Mouse (Mus musculus) lung, postnatal 10 days (tissue): Measurements from ENCODE around the gene Gm14569.
A peak's percentile ranks its signal among the peaks of the same experiment; 100 is the strongest.

Source experiments
- DNase-seq: peaks from one replicate; pipeline ENCODE4 v3.0.0; 2021

Gene Gm14569

DNA sequence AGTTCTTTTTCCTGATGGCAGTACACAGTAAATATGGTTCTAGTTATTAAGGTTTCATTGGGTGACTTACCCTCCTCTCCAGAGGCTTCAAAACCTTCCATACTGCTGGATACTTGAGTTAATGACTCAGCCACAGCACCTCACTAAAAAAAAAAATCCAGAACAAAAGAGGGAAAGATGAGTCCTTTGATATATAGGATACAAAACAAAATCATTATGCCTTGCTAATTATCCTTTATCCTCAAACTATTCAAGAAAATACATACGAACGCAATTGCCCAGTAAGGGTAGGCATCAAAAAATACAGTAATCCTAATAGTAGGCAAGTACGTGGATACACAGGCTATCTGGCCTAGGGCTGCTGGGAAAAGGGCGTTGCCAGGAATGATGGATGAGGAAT is at the start of gene Gm14569:
Gene Gm14569, minus strand, starts transcription at position 101 of the 400 bp plus-strand sequence.
- no peak for DNase-seq

DNA sequence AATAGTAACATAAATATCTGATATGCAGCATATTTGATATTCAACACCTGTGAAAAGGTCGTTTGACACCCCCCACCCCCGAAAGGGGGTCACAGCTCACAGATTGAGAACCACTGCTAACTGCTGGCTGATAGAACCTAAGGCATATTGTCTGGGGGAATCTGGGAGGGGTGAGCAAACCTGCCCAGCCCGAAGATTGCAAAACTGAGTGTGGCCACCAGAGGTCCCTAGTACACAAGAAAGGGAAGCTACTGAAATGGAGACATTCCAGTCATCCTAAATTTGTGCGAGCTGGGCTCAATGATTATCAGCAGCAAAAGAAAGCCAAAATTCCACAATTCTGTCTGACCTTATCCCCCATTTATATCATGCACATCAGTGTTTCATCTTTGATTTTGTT is 42.9 kb upstream of the Gm14569 start:
- peak; percentile 82 for DNase-seq

DNA sequence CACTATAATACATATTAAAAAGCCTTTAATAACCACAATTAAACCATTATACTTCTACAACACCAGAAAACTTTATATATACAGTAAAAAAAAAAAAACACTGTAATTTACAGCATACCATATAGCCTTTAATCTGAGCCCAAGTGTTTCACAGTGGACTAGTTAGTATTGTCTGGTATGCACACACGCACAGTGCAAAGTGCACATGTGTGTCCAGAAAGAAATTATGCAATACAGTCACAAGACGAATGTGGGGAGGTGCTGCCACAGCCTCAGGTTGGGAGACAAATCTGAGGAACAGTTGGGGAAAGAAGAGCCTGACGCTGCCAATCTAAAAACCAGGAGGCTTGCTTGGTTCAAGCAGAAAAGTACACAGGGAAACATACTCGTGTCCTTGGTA is 42.1 kb upstream of the Gm14569 start:
- DNase-seq: no peak

DNA sequence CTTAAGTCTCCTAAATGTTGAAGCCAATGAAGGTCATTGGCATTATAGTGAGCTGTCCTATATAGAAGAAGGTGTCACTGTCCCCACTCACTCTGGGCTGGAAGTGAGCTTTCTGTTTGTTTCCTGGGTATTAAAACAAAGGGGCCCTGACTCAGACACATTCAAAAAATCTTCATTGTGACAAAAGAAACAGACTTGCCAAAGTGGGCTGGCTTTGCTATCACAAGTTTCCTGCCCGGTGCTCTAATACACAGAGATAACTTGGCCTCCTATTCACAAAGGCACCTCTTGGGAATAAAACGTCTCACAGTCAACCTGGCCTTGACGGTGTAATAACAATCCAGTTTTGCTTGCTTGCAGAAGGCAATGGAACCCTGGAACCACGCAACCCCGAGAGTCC is 38.6 kb upstream of the Gm14569 start:
- DNase-seq: no peak

DNA sequence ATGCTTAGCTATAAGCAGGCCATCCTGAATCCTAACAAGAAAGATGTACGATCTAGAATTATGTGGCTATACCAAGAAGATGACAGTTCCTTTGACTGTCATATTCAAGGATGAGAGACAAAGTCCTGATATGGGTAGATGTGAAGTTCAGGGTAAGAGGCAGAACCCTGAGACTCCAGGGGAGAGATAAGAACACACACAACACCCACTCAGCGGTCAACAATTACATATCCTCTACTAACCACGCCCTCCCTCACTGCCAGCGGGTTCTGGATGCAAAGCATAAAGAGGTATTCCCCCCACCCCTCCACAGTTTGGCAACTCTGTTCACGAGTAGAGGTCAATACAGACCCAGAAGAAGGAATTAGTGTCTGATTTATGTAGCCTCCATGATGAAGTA is 32.1 kb upstream of the Gm14569 start:
- DNase-seq: no peak

DNA sequence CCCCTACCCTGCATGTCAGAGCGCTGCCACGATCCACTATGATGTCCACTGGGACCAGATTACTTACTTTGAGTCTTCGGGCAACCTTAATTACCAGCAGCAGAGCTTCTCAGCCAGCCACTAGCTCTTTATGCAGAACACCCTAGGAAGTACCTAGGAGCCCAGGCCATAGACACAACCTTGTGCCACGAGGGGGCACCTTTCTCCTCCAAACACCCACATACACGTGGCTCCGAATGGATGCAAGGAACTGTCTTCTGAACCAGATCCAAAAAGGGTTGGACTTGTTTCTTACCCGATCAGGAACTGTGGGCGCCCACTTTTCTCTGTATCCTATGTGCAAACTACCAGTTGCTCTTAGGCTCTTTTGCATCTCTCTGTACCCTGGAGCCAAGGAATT is 22.1 kb upstream of the Gm14569 start:
- no peak for DNase-seq

DNA sequence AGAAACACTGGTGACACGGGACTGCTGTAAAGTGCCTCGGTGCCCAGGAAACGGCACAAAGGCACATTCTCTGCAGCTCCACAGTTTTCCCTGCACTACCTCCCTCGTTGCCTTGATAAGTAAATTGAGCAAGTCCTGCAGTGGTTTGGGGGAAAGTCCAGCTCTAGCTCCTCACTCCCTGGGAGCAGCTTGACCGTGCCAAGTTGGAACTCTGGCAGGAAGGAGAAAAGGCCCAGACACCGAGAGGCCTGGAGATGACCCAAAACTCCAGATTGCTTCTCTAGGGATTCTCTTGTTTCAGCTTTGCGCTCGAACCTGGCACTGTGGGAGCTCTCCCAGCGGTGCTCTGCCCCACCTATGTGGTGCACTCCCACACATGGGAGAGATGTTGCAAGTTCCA is 21.6 kb upstream of the Gm14569 start:
- peak; percentile 12 for DNase-seq

DNA sequence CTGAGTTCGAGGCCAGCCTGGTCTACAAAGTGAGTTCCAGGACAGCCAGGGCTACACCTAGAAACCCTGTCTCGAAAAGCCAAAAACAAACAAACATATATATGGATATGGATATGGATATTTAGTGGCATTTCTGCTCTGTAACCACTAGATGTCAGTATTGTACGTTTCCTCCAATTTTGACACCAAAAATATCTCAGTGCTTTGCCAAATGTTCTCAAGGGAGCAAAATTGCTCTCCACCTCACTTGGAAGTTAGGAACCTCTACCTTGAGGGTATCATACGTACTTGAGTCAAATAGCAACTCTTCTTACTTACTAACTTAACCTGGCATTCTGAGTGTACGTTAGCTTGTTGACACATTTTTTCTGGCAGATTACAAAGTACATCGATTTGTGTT is 15.2 kb upstream of the Gm14569 start:
- no peak for DNase-seq

DNA sequence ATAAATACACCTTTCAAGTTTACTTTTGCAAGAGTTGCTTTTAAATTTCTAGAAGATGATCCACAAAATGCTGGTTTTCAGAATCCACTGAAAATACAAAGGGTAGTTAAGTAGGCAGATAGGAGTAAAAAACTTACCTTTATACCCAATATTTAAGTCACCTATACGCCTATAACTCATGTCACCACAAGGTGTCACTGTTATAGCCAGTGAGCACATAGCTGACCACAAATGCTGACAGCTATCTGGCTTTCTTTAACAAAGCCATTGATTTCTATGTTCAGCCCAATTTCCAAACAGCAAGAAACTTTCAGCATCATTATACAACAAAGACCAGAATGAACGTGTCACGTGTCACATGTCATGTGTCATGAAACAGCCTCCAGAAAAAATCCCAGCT is 2.1 kb downstream of the Gm14569 start:
- DNase-seq: no peak

DNA sequence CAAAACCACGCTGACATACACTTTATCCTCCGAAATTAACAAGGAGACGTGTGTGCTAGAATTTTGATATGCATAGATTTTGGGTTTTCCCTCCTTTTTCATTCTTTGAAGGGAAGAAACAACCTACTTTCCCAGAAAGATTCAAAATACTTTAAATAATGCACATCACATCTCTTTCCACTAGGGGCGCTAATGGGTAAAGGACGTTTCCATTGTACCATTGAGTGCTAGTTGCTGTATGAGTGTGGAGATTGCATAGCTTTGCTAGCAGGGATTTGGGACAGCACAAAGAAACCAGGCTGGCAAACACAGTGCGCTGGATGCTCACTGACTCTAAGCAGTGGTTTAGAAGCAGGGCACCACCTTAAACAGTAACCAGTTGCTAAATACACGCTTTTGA is 3.6 kb downstream of the Gm14569 start:
- DNase-seq: no peak

DNA sequence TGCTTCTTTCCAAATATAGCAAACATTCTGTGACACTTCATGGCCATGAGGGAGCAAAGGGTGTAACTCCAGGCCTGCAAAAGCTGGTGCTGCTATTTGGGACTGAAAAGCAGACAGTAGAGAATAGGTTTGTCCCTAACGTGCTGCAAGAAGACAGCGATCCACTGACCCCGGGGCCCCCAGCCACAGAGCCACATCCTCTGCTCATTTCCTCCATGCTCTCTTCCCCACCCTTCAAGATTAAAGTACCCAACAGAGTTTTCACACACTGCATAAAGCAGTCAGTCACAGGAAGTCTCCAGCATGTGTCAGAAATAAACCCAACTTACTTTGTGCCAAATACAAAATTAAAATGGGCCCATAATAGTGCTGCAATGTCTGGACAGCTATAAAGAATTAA is 16.8 kb downstream of the Gm14569 start:
- DNase-seq: no peak

DNA sequence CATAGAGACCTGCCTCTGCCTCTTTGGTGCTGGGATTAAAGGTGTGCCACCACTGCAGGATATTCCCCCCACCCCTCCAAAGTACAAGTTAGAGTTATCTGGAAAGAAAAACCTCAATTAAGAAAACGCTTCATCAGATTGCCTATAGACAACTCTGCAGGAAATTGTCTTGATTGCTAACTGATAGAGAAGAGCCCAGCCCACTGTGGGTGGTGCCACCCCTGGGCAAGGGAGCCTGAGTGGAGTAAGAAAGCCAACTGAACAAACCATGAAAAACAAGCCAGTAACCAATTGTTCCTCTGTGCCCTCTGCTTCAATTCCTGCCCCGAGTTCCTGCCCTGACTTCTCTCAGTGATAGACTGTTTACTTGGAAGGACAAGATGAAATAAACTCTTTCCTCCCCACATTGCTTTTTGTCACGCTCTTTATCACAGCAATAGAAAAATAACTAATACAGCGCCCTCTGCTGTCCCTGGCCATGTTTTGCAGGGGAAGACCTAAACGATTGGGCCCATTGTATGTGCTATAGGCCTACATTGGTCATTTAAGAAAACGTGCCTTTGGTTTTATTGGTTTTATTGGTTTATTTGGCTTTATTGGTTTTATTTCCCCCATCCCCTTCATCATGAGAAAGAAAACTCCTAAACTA is 17.4 kb downstream of the Gm14569 start:
- no peak for DNase-seq

DNA sequence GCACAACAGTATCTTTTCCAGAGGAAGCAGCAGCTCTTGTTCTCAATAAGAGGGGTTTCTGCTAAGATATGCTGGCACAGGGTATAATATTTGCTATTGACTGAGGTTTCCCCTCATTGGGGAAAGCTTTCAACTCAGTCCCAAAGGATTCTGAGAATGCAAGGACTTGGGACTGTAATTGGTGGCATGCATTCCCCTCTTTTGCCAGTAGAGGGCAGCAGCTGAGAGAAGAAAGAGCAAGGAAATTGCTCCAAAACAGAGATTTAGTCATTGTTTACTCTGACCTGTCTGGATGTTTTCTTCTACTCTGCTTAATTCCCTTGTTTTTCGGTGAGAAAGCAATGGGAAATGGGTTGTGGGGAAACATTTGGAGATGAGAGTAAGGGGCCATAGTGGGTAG is 35.6 kb downstream of the Gm14569 start:
- peak; percentile 10 for DNase-seq

DNA sequence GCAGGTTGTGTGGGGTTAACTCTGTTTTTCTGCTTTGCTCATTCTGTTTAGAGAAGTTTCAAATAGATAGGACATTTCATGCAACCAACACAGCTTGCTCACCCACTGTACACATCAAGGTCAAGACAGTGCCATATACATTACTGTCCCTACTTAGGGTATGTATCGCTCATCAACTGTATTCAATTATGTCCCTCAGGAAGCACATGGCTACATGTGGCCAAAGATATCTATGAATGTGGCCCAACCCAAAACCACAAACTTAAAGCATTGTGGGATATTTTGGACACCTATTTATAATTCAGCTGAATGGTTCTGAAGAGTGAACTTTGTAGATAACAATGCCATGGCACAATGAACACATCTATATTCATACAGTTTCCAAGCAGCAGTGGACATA is 53.7 kb downstream of the Gm14569 start:
- DNase-seq: no peak

DNA sequence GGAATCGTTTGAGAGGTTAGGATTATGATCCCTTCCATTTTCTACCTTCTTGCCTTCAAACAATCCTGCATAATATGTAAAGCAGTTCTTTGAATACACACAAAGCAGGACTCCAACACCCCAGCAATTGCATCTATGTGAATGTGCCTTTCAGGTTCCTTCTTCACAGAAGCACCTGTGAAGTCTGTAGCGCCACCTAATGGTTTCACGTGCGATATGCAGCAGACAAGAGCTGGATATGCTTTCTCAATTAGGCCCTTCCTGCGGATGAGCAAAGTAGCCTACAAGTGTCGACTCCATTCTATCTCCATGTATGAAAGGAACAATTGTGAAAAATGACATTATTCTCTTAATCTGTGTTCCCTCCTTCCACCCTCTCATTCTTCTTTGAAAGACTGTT is 56.6 kb downstream of the Gm14569 start:
- no peak for DNase-seq

DNA sequence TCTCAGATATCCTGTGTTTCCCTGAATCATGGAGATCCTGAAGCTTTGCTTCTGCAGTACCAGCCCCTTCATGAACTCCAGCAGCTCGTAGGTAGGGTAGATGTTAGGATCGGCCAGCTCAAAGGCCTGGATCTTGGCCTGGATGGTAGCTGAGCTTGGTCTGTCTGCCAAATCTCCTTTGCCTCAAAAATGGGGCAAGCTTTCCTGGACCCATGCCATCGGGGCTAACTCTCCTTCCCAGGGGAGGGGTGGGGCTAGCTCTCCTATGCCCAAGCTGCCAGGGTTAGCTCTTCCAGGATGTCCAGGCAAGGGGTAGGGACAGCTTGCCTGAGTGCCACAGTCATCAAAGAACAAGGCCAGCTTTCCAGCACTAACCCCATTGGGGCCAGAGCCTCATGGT is 72.5 kb downstream of the Gm14569 start:
- no peak for DNase-seq

DNA sequence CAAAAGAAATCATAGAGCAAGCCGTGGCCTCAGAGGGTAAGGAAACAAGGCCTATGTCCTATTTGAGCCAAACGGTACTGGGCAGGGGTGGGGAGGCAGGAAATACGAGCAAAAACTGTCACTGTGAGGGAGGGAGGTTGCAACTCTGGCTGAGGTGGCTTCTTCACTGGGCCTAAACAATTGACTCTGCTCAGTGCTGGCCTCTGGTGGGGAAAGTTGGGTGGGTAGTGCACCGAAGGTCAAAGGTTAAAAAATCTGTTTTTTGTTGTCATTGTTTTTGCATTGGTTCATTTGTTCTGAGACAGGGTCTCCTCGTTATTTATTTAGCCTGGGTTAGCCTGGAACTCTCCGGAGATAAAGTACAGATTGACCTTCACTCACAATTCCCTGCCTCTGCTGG is 89.3 kb downstream of the Gm14569 start:
- DNase-seq: peak; percentile 6

DNA sequence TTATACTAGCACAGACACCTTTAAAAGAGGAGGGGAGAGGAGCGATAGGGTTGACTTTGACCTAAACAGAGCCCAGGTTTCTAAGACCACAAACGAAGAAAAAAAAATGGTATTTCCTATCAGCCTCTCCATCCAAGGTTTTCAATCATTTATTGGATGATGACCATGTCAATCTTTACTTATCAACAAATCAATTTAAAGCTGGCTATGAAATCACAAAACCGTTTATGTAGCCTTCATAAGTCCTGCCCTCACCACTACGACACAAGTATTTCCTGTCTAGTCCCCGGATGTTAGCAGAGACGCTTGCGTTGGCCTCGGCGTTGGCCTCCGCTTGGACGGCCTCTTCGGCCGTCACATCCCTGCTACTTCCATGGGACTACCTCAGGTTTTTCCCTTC is 90.7 kb downstream of the Gm14569 start, which contains the start of gene Gm6268:
Gene Gm6268, plus strand, starts transcription at position 301 of the 400 bp plus-strand sequence.
- DNase-seq: no peak

DNA sequence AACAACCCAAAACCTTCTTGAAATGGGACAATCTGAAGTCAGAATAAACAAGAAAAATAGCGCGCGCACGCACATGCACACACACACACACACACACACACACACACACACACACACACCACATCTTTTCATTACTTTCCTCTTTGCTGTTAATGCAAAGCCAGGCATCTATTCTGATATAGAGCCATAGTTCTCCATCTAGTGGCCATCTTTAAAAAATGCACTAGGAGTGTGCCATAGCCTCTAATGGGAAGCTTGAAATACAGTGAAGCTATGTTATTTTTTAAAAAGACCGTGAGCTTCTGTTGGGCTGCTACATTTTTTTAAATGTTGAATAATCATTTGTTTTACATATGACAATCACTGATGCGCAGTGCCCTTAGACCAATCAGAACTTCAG is 98.4 kb downstream of the Gm14569 start:
- peak; percentile 2 for DNase-seq

DNA sequence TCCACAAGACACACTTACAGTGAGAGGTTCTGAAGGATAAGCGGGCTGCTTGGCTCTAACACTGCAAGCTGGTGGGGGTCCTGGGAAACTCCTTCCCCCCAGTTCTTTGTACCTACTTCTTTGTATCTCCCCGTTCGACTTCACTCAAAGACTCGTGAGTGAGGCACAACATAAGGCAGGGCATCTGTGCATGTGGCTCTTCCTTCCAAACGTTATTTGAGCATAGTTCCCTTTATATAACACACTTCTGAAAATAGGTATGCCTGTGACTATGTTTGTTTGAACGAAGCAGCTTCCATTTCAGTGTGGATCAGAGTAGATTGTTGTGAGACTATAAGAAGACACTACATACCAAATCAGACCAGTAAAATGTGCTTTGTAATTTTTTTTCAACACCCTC is 99.0 kb downstream of the Gm14569 start:
- DNase-seq: no peak

DNA sequence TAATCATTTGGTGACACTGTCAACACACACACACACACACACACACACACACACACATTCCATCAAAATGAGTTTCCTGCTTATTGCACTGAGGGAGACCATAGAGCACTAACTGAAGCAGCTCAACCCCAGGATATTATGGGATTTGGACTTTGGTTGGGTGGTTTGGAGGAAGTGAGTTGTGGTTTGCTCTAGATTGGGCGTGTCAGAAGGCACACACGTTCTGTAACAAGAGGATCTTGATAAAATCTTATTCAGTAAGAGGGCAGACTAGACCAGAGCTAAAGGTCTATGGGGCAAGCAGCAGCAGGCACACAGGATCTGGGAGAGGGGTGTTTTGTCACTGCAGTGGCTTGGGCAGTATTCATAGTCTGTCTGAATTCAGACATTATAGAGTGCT is 101.1 kb downstream of the Gm14569 start:
- DNase-seq: no peak

DNA sequence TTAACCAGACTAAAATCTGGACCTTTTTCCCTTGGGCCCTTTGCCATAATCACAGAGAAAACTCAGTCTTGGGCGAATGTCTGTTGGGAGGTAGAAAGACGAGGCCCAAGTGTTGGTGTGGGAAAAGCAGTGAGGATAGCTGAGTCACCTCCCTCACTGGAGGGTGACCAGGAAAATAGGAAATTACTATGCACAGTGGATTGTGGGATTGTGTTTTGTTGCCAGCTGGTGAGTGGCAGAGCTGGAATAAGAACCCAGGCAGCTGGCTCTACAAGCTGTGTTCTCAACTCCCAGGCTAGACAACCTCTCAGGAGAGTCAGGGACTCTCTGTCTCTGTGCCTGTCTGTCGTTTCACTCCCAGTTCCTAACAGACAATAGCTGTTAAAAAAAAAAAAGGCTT is 101.7 kb downstream of the Gm14569 start:
- peak; percentile 2 for DNase-seq

DNA sequence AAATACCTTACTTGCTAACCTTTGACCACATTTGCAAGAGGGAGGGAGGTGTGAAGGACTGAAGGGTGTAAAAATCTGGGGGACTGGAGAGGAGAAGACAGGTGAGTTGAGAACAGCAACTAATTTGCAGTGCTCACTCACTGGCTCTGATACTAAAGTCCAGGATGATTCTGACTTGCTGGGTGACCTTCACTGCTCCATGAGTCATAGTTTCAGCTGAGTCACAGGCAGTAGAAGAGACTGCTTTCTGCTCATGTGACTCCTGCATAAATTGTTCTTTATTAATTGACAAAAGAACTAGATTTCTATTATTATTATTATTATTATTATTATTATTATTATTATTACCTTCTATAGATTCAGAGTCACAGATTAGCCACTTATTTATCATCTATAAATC is 106.3 kb downstream of the Gm14569 start:
- no peak for DNase-seq
